Mouse (Mus musculus): ENCODE measurements at regions not wholly inside any gene's neighbourhood (a gene's known extent, or its start where the extent isn't known, plus 50 kb on each side); places are given as distances from the start of the nearest gene placed in this dataset.

DNA sequence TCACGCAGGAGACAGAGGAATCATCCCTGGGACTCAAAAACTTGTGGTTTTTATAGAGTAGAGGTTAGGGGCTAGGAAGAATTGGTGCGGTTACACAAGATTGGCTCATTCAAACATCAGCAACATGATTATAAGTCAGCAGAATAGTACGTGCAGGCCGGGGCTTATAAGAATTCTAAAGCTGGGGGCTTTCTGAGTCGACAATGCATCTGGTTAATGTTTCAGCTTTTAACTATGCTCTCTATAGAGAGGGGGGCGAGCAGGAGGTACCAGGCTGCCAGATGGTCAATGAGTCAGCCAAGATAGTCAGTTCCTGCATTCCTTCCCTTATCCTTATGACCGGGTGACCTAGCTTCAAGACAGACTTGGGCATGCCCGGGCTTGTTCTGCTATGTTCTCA lies 1046.5 kb downstream of the Fstl5 start:
- TF ChIP-seq CTCF (IDR thresholded peaks at IDR 0.05; ENCODE audit: low read depth) (no peak), EP300 (optimal IDR thresholded peaks at IDR 0.05) (no peak)

All from stomach, postnatal 0 days (tissue).